Mouse (Mus musculus) ES-E14 (cell line): Measurements from ENCODE around the gene Gcsam. TPM values are rescaled to one million over a fixed set of nuclear protein-coding genes. Genes with fewer than 3 reads are reported as not detected.

Experiments used
- DNase-seq: peaks from one replicate; pipeline ENCODE4 v3.0.0-alpha.2; 2013; ENCODE audit warnings: low read depth, low spot score
- H3K27ac ChIP-seq: 2 replicates; pipeline ENCODE4 v1.5.1; 2012; ENCODE audit warnings: low read depth, mild to moderate bottlenecking, low read length, moderate library complexity, mixed read lengths; ENCODE audit not compliant: poor library complexity, insufficient read depth, severe bottlenecking
- H3K36me3 ChIP-seq: 2 replicates; pipeline ENCODE4 v1.6.1; 2012; ENCODE audit warnings: mild to moderate bottlenecking, low read length, moderate library complexity, mixed read lengths; ENCODE audit not compliant: control insufficient read depth, poor library complexity, insufficient read depth, severe bottlenecking
- H3K4me1 ChIP-seq, 2 experiments: fragments of 150-350 bp in 1 of 2; sonication (generic) in 1 of 2; 2 replicates each; pipeline ENCODE4 v1.6.1; 2012; ENCODE audit warnings: low read length in 2 of 2, mild to moderate bottlenecking in 1 of 2, mixed read lengths in 1 of 2; ENCODE audit not compliant: control insufficient read depth in 2 of 2, insufficient read depth in 2 of 2, poor library complexity in 1 of 2
- H3K4me3 ChIP-seq, 2 experiments: fragments of 150-350 bp in 1 of 2; sonication (generic) in 1 of 2; 2 replicates each; pipeline ENCODE4 v1.5.1; 2012; ENCODE audit warnings: low read length in 2 of 2, low read depth in 1 of 2, mild to moderate bottlenecking in 1 of 2, mixed read lengths in 1 of 2; ENCODE audit not compliant: insufficient read depth in 1 of 2, poor library complexity in 1 of 2, severe bottlenecking in 1 of 2
- H3K9ac ChIP-seq: 2 replicates; pipeline ENCODE4 v1.6.1; 2012; ENCODE audit warnings: low read depth, mild to moderate bottlenecking, low read length, mixed read lengths; ENCODE audit not compliant: poor library complexity, insufficient read depth, severe bottlenecking
- H3K9me3 ChIP-seq: fragments of 150-350 bp; sonication (generic); 2 replicates; pipeline ENCODE4 v1.6.1; 2012; ENCODE audit warnings: low read depth, mild to moderate bottlenecking, low read length; ENCODE audit not compliant: control insufficient read depth, insufficient read depth
- CHD2 ChIP-seq: IDR thresholded peaks from 2 replicates; pipeline ENCODE4 v1.6.1; 2014; ENCODE audit warnings: mild to moderate bottlenecking, low read depth, low read length, inconsistent platforms
- HCFC1 ChIP-seq: IDR thresholded peaks from 2 replicates; pipeline ENCODE4 v1.6.1; 2012; ENCODE audit warnings: low read length, inconsistent platforms, borderline replicate concordance; ENCODE audit not compliant: insufficient read depth
- MAFK ChIP-seq: IDR thresholded peaks from 2 replicates; pipeline ENCODE4 v1.6.1; 2014; ENCODE audit warnings: mild to moderate bottlenecking, low read depth, low read length, inconsistent platforms; ENCODE audit not compliant: insufficient read depth
- ZC3H11A ChIP-seq: IDR thresholded peaks from 2 replicates; pipeline ENCODE4 v1.6.1; 2012; ENCODE audit warnings: low read depth, mild to moderate bottlenecking, inconsistent platforms, low read length, borderline replicate concordance
- ZNF384 ChIP-seq: IDR thresholded peaks from 2 replicates; pipeline ENCODE4 v1.6.1; 2012; ENCODE audit warnings: low read depth, low read length, inconsistent platforms
- in situ Hi-C, 2 experiments: fragments of 600-800 bp; cut with MboI; formaldehyde crosslinking; loops; one replicate each; pipeline ENCODE4 v1.15.1; 2025; ENCODE audit warnings: low sequenced_read_pairs in 2 of 2, inconsistent platforms in 1 of 2; ENCODE audit not compliant: unreplicated experiment in 2 of 2
- total RNA-seq: library from RNA; depleted of rRNA; stranded (reverse); fragments of 300-350 nt; gene quantifications from 2 replicates; pipeline ENCODE4 v1.2.3, GENCODE M21; 2012

Gcsam gene
- total RNA-seq, 1 experiment = not detected

GRCm38 (mm10) chr16:45653009-45653933, 43.1 kb downstream of the Gcsam start:
- 0 out of 4 replicates have a peak, but pooled peaks cover 0 to 2% of the 10 kb centered on the region in 2 experiments for H3K4me1 ChIP-seq
- in situ Hi-C loops = no loop called here
- TF ChIP-seq CHD2 = no peak
- TF ChIP-seq ZNF384 = no peak
- no peak for TF ChIP-seq MAFK
- TF ChIP-seq ZC3H11A = no peak
- TF ChIP-seq HCFC1 = no peak
- DNase-seq = no peak
- no peaks in the 10 kb centered on the region for H3K9me3 ChIP-seq
- H3K27ac ChIP-seq = no peak overlapping the region
- no peak overlapping the region for H3K9ac ChIP-seq
- peak overlapping the region; percentile 36 to 59 for H3K4me3 ChIP-seq
- no peaks in the 10 kb centered on the region for H3K36me3 ChIP-seq

GRCm38 (mm10) chr16:45653934-45654332, 43.8 kb downstream of the Gcsam start, which contains the start of gene BC016579:
BC016579 (minus strand) TSS chr16:45654068.
- no peak within 1 kb of the TSS for H3K9ac ChIP-seq
- H3K4me1 ChIP-seq = 0 out of 4 replicates have a peak, but pooled peaks cover 0 to 2% of the 10 kb centered on the region in 2 experiments
- peak within 1 kb of the TSS; percentile 36 to 59 for H3K4me3 ChIP-seq
- no peak within 1 kb of the TSS for H3K27ac ChIP-seq
- no peaks in the 10 kb centered on the region for H3K9me3 ChIP-seq
- TF ChIP-seq MAFK (no peak), HCFC1 (no peak), ZNF384 (no peak)
- DNase-seq = no peak
- in situ Hi-C loops = no loop called here
- H3K36me3 ChIP-seq = no peaks in the 10 kb centered on the region

DNA sequence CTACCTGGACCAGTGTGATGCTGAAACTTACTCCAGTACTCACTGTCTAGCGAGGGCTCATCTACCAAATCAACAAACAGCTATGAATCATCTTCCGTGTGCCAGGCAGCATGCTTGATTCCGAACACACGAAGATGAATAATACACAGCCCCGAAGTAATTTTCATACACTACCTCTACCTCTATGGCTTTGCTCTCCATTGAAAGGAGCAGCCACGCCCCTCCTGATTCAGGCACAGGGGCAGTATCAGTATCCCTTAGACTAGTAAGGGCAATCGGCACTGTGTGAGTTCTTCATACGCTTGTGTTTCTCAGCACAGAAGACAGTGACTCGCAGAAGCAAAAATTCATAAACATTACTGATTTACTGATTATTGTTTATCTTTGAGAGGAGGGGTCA, 44.3 kb downstream of the Gcsam start:
- TF ChIP-seq HCFC1 = no peak
- no peak overlapping the region for H3K4me3 ChIP-seq
- in situ Hi-C loops = no loop called here
- no peak for DNase-seq
- 0 out of 4 replicates have a peak, but pooled peaks cover 0 to 2% of the 10 kb centered on the region in 2 experiments for H3K4me1 ChIP-seq
- H3K9ac ChIP-seq = no peak overlapping the region
- no peaks in the 10 kb centered on the region for H3K36me3 ChIP-seq
- no peak overlapping the region for H3K27ac ChIP-seq
- no peaks in the 10 kb centered on the region for H3K9me3 ChIP-seq

DNA sequence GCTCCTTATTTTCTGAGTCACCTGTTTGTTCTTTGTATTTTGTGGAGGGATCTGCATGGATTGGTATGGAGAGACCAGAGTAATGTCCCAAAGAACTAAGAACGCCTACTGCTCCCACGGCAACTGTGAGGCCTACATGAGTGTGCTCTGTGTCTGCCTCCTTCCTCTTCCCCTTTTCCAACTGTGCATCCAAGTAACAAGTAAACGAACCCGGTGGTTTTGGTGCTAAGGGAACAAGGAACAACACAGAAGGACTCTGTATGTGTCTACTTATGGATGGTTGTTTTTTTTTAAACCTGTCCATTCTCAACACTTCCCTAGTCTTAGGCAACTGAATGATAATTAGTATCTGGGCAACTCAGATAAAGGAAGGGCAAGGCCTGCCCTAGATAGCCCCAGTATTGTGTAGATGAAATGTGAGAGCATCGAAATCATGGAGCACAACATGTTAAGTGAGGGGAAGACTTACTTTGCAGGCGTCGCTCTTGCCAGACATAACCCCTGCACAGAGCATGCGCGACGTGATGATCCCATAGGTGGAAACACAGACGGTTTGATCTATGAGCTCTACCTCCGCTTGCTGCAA, 47.5 kb downstream of the Gcsam start:
- Histone ChIP-seq H3K9ac (no peak overlapping the region), H3K4me1 (0 out of 4 replicates have a peak, but pooled peaks cover 0 to 2% of the 10 kb centered on the region in 2 experiments), H3K9me3 (no peaks in the 10 kb centered on the region), H3K27ac (no peak overlapping the region), H3K36me3 (no peaks in the 10 kb centered on the region), H3K4me3 (no peak overlapping the region)
- in situ Hi-C loops = no loop called here
- TF ChIP-seq HCFC1 = no peak
- no peak for TF ChIP-seq ZC3H11A
- no peak for TF ChIP-seq CHD2
- no peak for TF ChIP-seq ZNF384
- TF ChIP-seq MAFK = no peak
- no peak for DNase-seq

DNA sequence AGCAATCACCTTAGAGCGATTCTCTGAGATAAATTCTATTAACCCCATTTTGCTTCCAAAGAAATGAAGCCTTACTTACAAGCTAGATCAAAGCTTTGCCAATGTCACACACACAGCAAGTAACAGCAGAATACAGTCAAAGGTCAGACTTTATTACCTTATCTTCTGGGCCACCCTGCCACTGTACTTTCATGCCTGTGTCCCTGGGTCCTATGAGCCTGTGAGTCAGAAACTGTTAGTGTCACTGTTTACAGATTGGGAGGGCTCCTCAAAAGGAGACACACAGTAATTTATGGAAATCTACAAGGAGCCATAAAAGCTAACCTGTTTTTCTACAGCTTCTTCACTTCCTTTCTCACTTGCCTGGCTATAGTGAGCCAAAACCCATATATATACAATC, 48.1 kb downstream of the Gcsam start:
- no peak overlapping the region for H3K9ac ChIP-seq
- H3K27ac ChIP-seq = no peak overlapping the region
- no peaks in the 10 kb centered on the region for H3K9me3 ChIP-seq
- H3K4me3 ChIP-seq = no peak overlapping the region
- 0 out of 4 replicates have a peak, but pooled peaks cover 0 to 2% of the 10 kb centered on the region in 2 experiments for H3K4me1 ChIP-seq
- no peaks in the 10 kb centered on the region for H3K36me3 ChIP-seq
- in situ Hi-C loops = no loop called here
- DNase-seq = no peak
- TF ChIP-seq HCFC1 (no peak), ZNF384 (no peak), MAFK (no peak), CHD2 (no peak), ZC3H11A (no peak)
